Mouse (Mus musculus): ENCODE results near the gene Ccl12.

Ccl12 gene

GRCm38 (mm10) chr11:82101529-82101928 lies at the start of gene Ccl12:
Ccl12 (plus strand) TSS chr11:82101845.
- no peak for DNase-seq

GRCm38 (mm10) chr11:82053849-82054248 lies 47.8 kb upstream of the Ccl12 start:
- DNase-seq, result no peak

- no peak for DNase-seq
Observed at GRCm38 (mm10) chr11:82057646-82058045, 44.0 kb upstream of the Ccl12 start, which contains the start of gene Ccl11. Ccl11 (plus strand) TSS chr11:82057823.

GRCm38 (mm10) chr11:82062226-82062625 lies 39.4 kb upstream of the Ccl12 start:
- DNase-seq, result no peak

GRCm38 (mm10) chr11:82063454-82063853 lies 38.2 kb upstream of the Ccl12 start:
- DNase-seq, result no peak

- no peak for DNase-seq
Observed at GRCm38 (mm10) chr11:82066953-82067571, 34.6 kb upstream of the Ccl12 start.

GRCm38 (mm10) chr11:82071076-82071475 lies 30.6 kb upstream of the Ccl12 start:
- DNase-seq, result no peak

GRCm38 (mm10) chr11:82072374-82072773 lies 29.3 kb upstream of the Ccl12 start:
- no peak for DNase-seq

- DNase-seq, result no peak
Observed at GRCm38 (mm10) chr11:82072984-82073383, 28.7 kb upstream of the Ccl12 start.

GRCm38 (mm10) chr11:82073686-82074085 lies 28.0 kb upstream of the Ccl12 start:
- DNase-seq, result no peak

GRCm38 (mm10) chr11:82077031-82077430 lies 24.6 kb upstream of the Ccl12 start:
- no peak for DNase-seq

GRCm38 (mm10) chr11:82078136-82078730 lies 23.4 kb upstream of the Ccl12 start:
- no peak for DNase-seq

GRCm38 (mm10) chr11:82080865-82081264 lies 20.8 kb upstream of the Ccl12 start:
- DNase-seq, result no peak

GRCm38 (mm10) chr11:82084360-82084759 lies 17.3 kb upstream of the Ccl12 start:
- no peak for DNase-seq

GRCm38 (mm10) chr11:82099511-82100323 lies 1.9 kb upstream of the Ccl12 start:
- DNase-seq, result no peak

- DNase-seq, result no peak
Observed at GRCm38 (mm10) chr11:82101087-82101486, 558 bp upstream of the Ccl12 start.

GRCm38 (mm10) chr11:82109611-82110010 lies 8.0 kb downstream of the Ccl12 start:
- DNase-seq, result no peak

- no peak for DNase-seq
Observed at GRCm38 (mm10) chr11:82110372-82111248, 9.0 kb downstream of the Ccl12 start.

- no peak for DNase-seq
Observed at GRCm38 (mm10) chr11:82114885-82115284, 13.2 kb downstream of the Ccl12 start, which contains the start of gene Ccl8. Ccl8 (plus strand) TSS chr11:82115185.

- DNase-seq, result no peak
Observed at GRCm38 (mm10) chr11:82116041-82116440, 14.4 kb downstream of the Ccl12 start.

GRCm38 (mm10) chr11:82132977-82133376 lies 31.3 kb downstream of the Ccl12 start:
- no peak for DNase-seq

- no peak for DNase-seq
Observed at GRCm38 (mm10) chr11:82136196-82136595, 34.6 kb downstream of the Ccl12 start.
